Comparison of ENCODE assay signal across 26 mouse cellular contexts in genomic region chr16:33482309-33482708, GRCm38 (mm10). TPM values are rescaled to one million over a fixed set of nuclear protein-coding genes. Genes with fewer than 3 reads are reported as not detected.
DNase-seq lines count a peak whose midpoint lies in the region; ATAC-seq and TF ChIP-seq lines count a peak whose summit lies in the region.
"Had no signal": no experiment of that assay in that cellular context is flagged by ENCODE, and none has a peak within 500 bp of the region (broad histone marks: within the 10 kb centered on the region; RNA-seq: fewer than 3 reads in every experiment).

No protein-coding gene starts in this region.

- H3K27ac ChIP-seq in forebrain, embryonic 10.5 days, result no peak overlapping the region
- no peak overlapping the region for H3K27ac ChIP-seq in forebrain, postnatal 0 days (ENCODE audit: low read depth, low read length)
- H3K27ac ChIP-seq in heart, embryonic 11.5 days (ENCODE audit: low read depth, low read length), result no peak overlapping the region
- H3K27ac ChIP-seq in heart, embryonic 12.5 days (ENCODE audit: poor library complexity, severe bottlenecking), result no peak overlapping the region
- H3K27ac ChIP-seq: embryonic facial prominence, embryonic 10.5 days; embryonic facial prominence, embryonic 12.5 days; forebrain, embryonic 12.5 days had no signal

- no peak for TF ChIP-seq CTCF in forebrain, postnatal 0 days (IDR thresholded peaks at IDR 0.05; ENCODE audit: low read depth)

- H3K27me3 ChIP-seq in forebrain, embryonic 10.5 days (ENCODE audit: poor library complexity, severe bottlenecking), result no peaks in the 10 kb centered on the region
- H3K27me3 ChIP-seq in forebrain, postnatal 0 days (ENCODE audit: insufficient read depth, low read length), result no peaks in the 10 kb centered on the region
- H3K27me3 ChIP-seq in heart, embryonic 11.5 days (ENCODE audit: control insufficient read depth, insufficient read depth, low read length), result no peaks in the 10 kb centered on the region
- H3K27me3 ChIP-seq in heart, embryonic 12.5 days (replicated peaks), result no peaks in the 10 kb centered on the region
- H3K27me3 ChIP-seq: CH12.LX; embryonic facial prominence, embryonic 12.5 days; forebrain, embryonic 12.5 days; Patski had no signal

- no peak overlapping the region for H3K4me2 ChIP-seq in forebrain, postnatal 0 days (ENCODE audit: low read depth)
- no peak overlapping the region for H3K4me2 ChIP-seq in heart, embryonic 11.5 days
- no peak overlapping the region for H3K4me2 ChIP-seq in heart, embryonic 12.5 days
- H3K4me2 ChIP-seq: embryonic facial prominence, embryonic 12.5 days; forebrain, embryonic 12.5 days had no signal

- DNase-seq in forebrain, embryonic 10.5 days (ENCODE audit: extremely low spot score, low spot score), result peak; percentile 6
- no peak for DNase-seq in forebrain, postnatal 0 days
- peak; percentile 36 to 50 for DNase-seq in heart, adult 18-20 months
- DNase-seq in heart, adult 8-10 months (ENCODE audit: low spot score), result peak; percentile 24
- DNase-seq in heart, postnatal 36 days, result no peak
- DNase-seq in heart, postnatal 10 days, result peak; percentile 32 to 42
- DNase-seq: adrenal gland, adult 8-10 months; adrenal gland, postnatal 14 days; adrenal gland, postnatal 36 days; B cell, adult 2 months; cerebellum, adult 11-12 months; cerebellum, adult 2 months; cerebellum, adult 9-10 months; cerebellum, postnatal 10 days; cerebellum, postnatal 25 days had no signal

- peaks cover 82% of the 10 kb centered on the region for H3K36me3 ChIP-seq in forebrain, embryonic 10.5 days (replicated peaks)
- no peaks in the 10 kb centered on the region; the same call in 1 of the 2 replicates for H3K36me3 ChIP-seq in forebrain, postnatal 0 days (ENCODE audit: insufficient read depth)
- 0 out of 2 replicates have a peak, but pooled peaks cover 5% of the 10 kb centered on the region for H3K36me3 ChIP-seq in heart, embryonic 11.5 days (ENCODE audit: control insufficient read depth, insufficient read depth, low read length)
- peaks cover 37% of the 10 kb centered on the region for H3K36me3 ChIP-seq in heart, embryonic 12.5 days

- no peaks in the 10 kb centered on the region for H3K4me1 ChIP-seq in forebrain, embryonic 10.5 days
- H3K4me1 ChIP-seq in forebrain, postnatal 0 days (ENCODE audit: insufficient read depth), result no peaks in the 10 kb centered on the region
- no peaks in the 10 kb centered on the region; the same call in 1 of the 2 replicates for H3K4me1 ChIP-seq in heart, embryonic 11.5 days (ENCODE audit: control insufficient read depth, insufficient read depth, low read length)
- H3K4me1 ChIP-seq in heart, embryonic 12.5 days (replicated peaks), result no peaks in the 10 kb centered on the region
- H3K4me1 ChIP-seq: embryonic facial prominence, embryonic 10.5 days; embryonic facial prominence, embryonic 12.5 days; forebrain, embryonic 12.5 days had no signal

- H3K9me3 ChIP-seq in forebrain, embryonic 10.5 days, result no peaks in the 10 kb centered on the region
- H3K9me3 ChIP-seq in forebrain, postnatal 0 days (ENCODE audit: low read length), result no peaks in the 10 kb centered on the region
- no peaks in the 10 kb centered on the region for H3K9me3 ChIP-seq in heart, embryonic 11.5 days (replicated peaks; ENCODE audit: control insufficient read depth, low read length)
- H3K9me3 ChIP-seq in heart, embryonic 12.5 days (replicated peaks), result no peaks in the 10 kb centered on the region
- H3K9me3 ChIP-seq: embryonic facial prominence, embryonic 10.5 days; embryonic facial prominence, embryonic 12.5 days; forebrain, embryonic 12.5 days; G1E had no signal

- no peak overlapping the region for H3K4me3 ChIP-seq in forebrain, embryonic 10.5 days
- no peak overlapping the region for H3K4me3 ChIP-seq in forebrain, postnatal 0 days (ENCODE audit: low read depth, low read length)
- no peak overlapping the region for H3K4me3 ChIP-seq in heart, embryonic 11.5 days (ENCODE audit: low read depth, low read length)
- no peak overlapping the region for H3K4me3 ChIP-seq in heart, embryonic 12.5 days
- H3K4me3 ChIP-seq: embryonic facial prominence, embryonic 10.5 days; embryonic facial prominence, embryonic 12.5 days; forebrain, embryonic 12.5 days had no signal

- ATAC-seq in forebrain, postnatal 0 days, result no peak
- no peak for ATAC-seq in heart, embryonic 11.5 days (replicated peaks; ENCODE audit: insufficient number of reproducible peaks, low FRiP score, low TSS enrichment)
- no peak for ATAC-seq in heart, embryonic 12.5 days (ENCODE audit: insufficient number of reproducible peaks, low FRiP score)
- ATAC-seq: activated CD4-positive, CD25-positive, alpha-beta regulatory T cell, adult 4 months; CD4-positive, CD25-positive, alpha-beta regulatory T cell, adult 4 months; forebrain, embryonic 14.5 days; Patski had no signal

- H3K9ac ChIP-seq in forebrain, postnatal 0 days, result no peak overlapping the region
- H3K9ac ChIP-seq in heart, embryonic 11.5 days (ENCODE audit: low read depth, low read length), result no peak overlapping the region
- no peak overlapping the region for H3K9ac ChIP-seq in heart, embryonic 12.5 days
- H3K9ac ChIP-seq: embryonic facial prominence, embryonic 12.5 days; forebrain, embryonic 12.5 days had no signal

- 94% methylated on average over 3 of the region's 3 CpGs for WGBS in forebrain, embryonic 10.5 days
- 92% methylated on average over 3 of the region's 3 CpGs for WGBS in forebrain, postnatal 0 days
- WGBS in heart, embryonic 11.5 days (ENCODE audit: insufficient replicate concordance), result 68% methylated on average over 3 of the region's 3 CpGs
- 57% methylated on average over 3 of the region's 3 CpGs for whole genome bisulfite sequencing in heart, embryonic 12.5 days

- intact Hi-C loops in heart, postnatal 36 days (cut with DNase I), result loop anchor here (5.0 kb wide), 1 partner anchor 145 kb away; no protein-coding TSS in a partner anchor
- intact Hi-C loops in heart, postnatal 10 days (cut with DNase I), result loop anchor here (5.0 kb wide), 1 partner anchor 65 kb away; no protein-coding TSS in a partner anchor

RNA-seq across cellular contexts. Expression of gene Slc12a8, which starts 34.8 kb away (rescaled TPM):
- 0.77 and 1.1 TPM in 2 replicates for polyA plus RNA-seq in forebrain, embryonic 10.5 days (2016; fragmentation: Nextera tagmentation; extraction: Ambion mirVana)
- 1.1 and 2.1 TPM in 2 replicates for total RNA-seq in forebrain, postnatal 0 days (2014; rRNA removed)
- polyA plus RNA-seq in forebrain, postnatal 0 days (2015; fragmentation: Nextera tagmentation; extraction: Ambion mirVana), result 1.1 and 1.4 TPM in 2 replicates
- under 1 TPM; 0.31 to 0.47 TPM for total RNA-seq in heart, adult 18-20 months (2021)
- 1.6 and 2.0 TPM in 2 replicates for polyA plus RNA-seq in heart, embryonic 11.5 days (2014; fragmentation: Nextera tagmentation; extraction: Ambion mirVana)
- under 1 TPM; 0.34 to 0.72 (median 0.47) TPM for total RNA-seq in heart, adult 8-10 months (2022)
- under 1 TPM; 0.43 to 0.44 TPM for total RNA-seq in heart, postnatal 36 days (2021)
- total RNA-seq in heart, postnatal 10 days (2021), result under 1 TPM; 0.72 to 0.74 TPM
- 1.2 and 1.3 TPM in 2 replicates for polyA plus RNA-seq in heart, embryonic 12.5 days (2016; fragmentation: Nextera tagmentation; extraction: Ambion mirVana)
- polyA plus RNA-seq: G1E had no signal

Comparison
In these comparisons a context has a peak if more than half of its experiments do, and no peak if none do; other contexts are left out.
1. DNase-seq: peak in forebrain, embryonic 10.5 days (single experiment), heart, adult 18-20 months (2 of 2), heart, adult 8-10 months (single experiment) and heart, postnatal 10 days (2 of 2); none in forebrain, postnatal 0 days (single experiment) and heart, postnatal 36 days (0 of 2).